Mouse (Mus musculus): ENCODE data around the gene Trp53. TPM values are rescaled to one million over a fixed set of nuclear protein-coding genes. Genes with fewer than 3 reads are reported as not detected.

Gene Trp53
- polyA plus RNA-seq (2017; shearing (Covaris generic)), result 242 TPM

DNA sequence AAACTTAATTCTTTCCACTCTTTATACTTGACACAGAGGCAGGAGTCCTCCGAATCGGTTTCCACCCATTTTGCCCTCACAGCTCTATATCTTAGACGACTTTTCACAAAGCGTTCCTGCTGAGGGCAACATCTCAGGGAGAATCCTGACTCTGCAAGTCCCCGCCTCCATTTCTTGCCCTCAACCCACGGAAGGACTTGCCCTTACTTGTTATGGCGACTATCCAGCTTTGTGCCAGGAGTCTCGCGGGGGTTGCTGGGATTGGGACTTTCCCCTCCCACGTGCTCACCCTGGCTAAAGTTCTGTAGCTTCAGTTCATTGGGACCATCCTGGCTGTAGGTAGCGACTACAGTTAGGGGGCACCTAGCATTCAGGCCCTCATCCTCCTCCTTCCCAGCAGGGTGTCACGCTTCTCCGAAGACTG is at the start of gene Trp53, which contains the start of gene Wrap53:
Gene Trp53, plus strand, starts transcription at position 269 of the 424 bp plus-strand sequence.
Gene Wrap53, minus strand, starts transcription at position 165 of the 424 bp plus-strand sequence.

GRCm38 (mm10) chr11:69549060-69549656 is 31.0 kb upstream of the Trp53 start, which contains the start of gene Dnah2:
TSS of gene Dnah2 (minus strand) at chr11:69549110.

GRCm38 (mm10) chr11:69559851-69560765 is 20.1 kb upstream of the Trp53 start, which contains the start of gene Efnb3:
TSS of gene Efnb3 (minus strand) at chr11:69560205.

DNA sequence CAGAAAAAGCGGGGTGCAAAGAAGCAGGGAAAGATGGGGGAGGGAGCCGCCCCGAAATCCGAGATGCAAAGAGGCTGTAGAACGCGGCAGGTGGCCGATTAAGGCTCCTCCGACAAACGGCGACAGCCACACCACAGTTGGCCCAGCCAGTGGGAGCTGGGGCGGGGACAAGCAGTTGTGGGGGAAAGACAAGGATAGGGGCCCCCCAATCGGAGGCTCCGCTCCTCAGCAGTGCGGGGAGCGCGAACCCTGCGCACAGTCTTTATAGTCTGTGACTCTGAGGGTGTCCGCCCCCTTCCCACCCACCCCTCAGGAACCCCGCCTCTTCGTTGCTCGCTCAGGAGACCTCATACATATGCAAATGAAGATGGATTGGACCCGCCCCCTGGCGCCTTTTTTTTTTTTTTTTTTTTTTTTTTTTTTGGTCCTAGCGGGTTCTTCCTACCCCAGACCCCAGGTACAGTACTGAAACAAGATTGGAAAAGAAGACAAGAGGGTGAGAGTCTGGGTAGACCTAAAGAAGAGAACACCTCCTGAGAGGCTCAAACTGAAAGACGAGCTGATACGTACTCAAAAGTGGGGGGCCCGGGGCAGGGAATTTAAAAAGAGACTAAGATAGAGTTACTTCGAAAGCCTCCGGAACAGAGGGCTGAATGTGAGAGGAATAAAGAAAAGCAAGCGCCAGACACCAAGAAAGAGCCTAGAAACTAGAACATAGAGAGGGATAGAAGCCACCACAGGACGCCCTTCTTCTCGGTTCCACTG is 25.7 kb downstream of the Trp53 start, which contains the start of gene Atp1b2:
Gene Atp1b2, minus strand, starts transcription at position 217 of the 765 bp plus-strand sequence.

GRCm38 (mm10) chr11:69617805-69618204 is 37.6 kb downstream of the Trp53 start, which contains the start of gene Shbg:
TSS of gene Shbg (minus strand) at chr11:69617905.

GRCm38 (mm10) chr11:69621571-69622268 is 41.6 kb downstream of the Trp53 start, which contains the start of gene Sat2:
TSS of gene Sat2 (plus strand) at chr11:69622024.

DNA sequence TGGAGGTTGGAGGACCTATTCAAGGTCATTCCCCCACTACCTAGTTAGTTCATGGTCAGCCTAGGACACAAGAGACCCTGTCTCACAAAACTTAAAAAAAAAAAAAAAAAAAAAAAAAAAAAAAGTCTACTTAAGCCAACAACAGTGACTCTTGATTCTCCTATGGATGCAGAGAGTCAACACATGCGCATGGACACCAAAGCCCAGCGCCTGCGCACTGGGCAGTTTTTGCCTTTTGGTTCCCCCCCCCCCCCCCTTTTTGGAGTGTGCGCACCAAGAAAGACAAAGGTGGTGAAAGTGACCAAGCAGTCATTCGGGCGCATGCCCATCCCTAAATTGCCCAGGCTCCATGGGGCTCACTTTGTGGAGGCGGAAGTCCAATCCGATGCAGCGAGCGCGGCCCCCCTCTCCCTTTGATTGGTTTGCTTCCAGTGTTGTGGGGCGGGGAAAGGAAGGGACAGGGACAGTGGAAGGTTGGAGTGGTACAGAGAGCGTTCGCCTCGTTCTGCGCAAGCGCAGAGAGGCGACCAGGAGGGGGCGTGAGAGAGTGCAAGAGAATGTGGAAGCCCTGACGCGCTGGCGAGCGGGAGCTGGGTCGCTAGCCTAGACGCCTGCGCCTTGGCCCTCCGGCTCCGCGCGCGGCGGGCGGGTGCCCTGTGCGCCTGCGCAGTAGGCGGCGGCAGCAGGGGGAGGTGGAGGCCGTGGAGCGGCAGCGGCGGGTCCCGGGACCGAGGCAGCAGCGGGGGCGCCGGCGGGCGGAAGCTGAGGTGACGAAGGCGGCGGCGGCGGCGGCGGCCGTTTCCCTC is 52.3 kb downstream of the Trp53 start, which contains the start of gene Fxr2:
Gene Fxr2, plus strand, starts transcription at position 707 of the 806 bp plus-strand sequence.

Other genes with a start within 250 kb of the Trp53 start
- gene Rnf227, start 239.9 kb upstream of the Trp53 start, polyA plus RNA-seq (2017; shearing (Covaris generic)), result 5.1 TPM
- 111 TPM for gene Chd3, start 211.0 kb upstream of the Trp53 start, polyA plus RNA-seq (2017; shearing (Covaris generic))
- 125 TPM for gene Naa38, start 184.9 kb upstream of the Trp53 start, polyA plus RNA-seq (2017; shearing (Covaris generic))
- 37.6 TPM for gene Cyb5d1, start 184.7 kb upstream of the Trp53 start, polyA plus RNA-seq (2017; shearing (Covaris generic))
- 0.63 TPM for gene Tmem88, start 182.1 kb upstream of the Trp53 start, polyA plus RNA-seq (2017; shearing (Covaris generic))
- 4.5 TPM for gene Kdm6b, start 166.7 kb upstream of the Trp53 start, polyA plus RNA-seq (2017; shearing (Covaris generic))
- gene Dnah2, start 31.2 kb upstream of the Trp53 start, polyA plus RNA-seq (2017; shearing (Covaris generic)), result not detected
- 0.27 TPM for gene Efnb3, start 20.2 kb upstream of the Trp53 start, polyA plus RNA-seq (2017; shearing (Covaris generic))
- 32.4 TPM for gene Wrap53, start 104 bp upstream of the Trp53 start, polyA plus RNA-seq (2017; shearing (Covaris generic))
- 0.20 TPM for gene Atp1b2, start 25.6 kb downstream of the Trp53 start, polyA plus RNA-seq (2017; shearing (Covaris generic))
- gene Shbg, start 37.5 kb downstream of the Trp53 start, polyA plus RNA-seq (2017; shearing (Covaris generic)), result not detected
- gene Sat2, start 41.7 kb downstream of the Trp53 start, polyA plus RNA-seq (2017; shearing (Covaris generic)), result not detected
- 11.9 TPM for gene Fxr2, start 52.6 kb downstream of the Trp53 start, polyA plus RNA-seq (2017; shearing (Covaris generic))
- gene Sox15, start 75.0 kb downstream of the Trp53 start, polyA plus RNA-seq (2017; shearing (Covaris generic)), result not detected
- 56.1 TPM for gene Mpdu1, start 82.3 kb downstream of the Trp53 start, polyA plus RNA-seq (2017; shearing (Covaris generic))
- 10.3 TPM for gene Cd68, start 85.8 kb downstream of the Trp53 start, polyA plus RNA-seq (2017; shearing (Covaris generic))
- gene Eif4a1, start 92.1 kb downstream of the Trp53 start, polyA plus RNA-seq (2017; shearing (Covaris generic)), result 508 TPM
- gene Senp3, start 101.7 kb downstream of the Trp53 start, polyA plus RNA-seq (2017; shearing (Covaris generic)), result 39.6 TPM
- gene Tnfsf13, start 105.4 kb downstream of the Trp53 start, polyA plus RNA-seq (2017; shearing (Covaris generic)), result 0.29 TPM
- gene Tnfsf12, start 115.5 kb downstream of the Trp53 start, polyA plus RNA-seq (2017; shearing (Covaris generic)), result not detected
- not detected for gene Tnfsfm13, start 115.7 kb downstream of the Trp53 start, polyA plus RNA-seq (2017; shearing (Covaris generic))
- gene Polr2a, start 178.3 kb downstream of the Trp53 start, polyA plus RNA-seq (2017; shearing (Covaris generic)), result 58.0 TPM
- gene Slc35g3, start 181.6 kb downstream of the Trp53 start, polyA plus RNA-seq (2017; shearing (Covaris generic)), result not detected
- 5.8 TPM for gene Zbtb4, start 185.6 kb downstream of the Trp53 start, polyA plus RNA-seq (2017; shearing (Covaris generic))
- 6.2 TPM for gene Chrnb1, start 215.6 kb downstream of the Trp53 start, polyA plus RNA-seq (2017; shearing (Covaris generic))
- not detected for gene Fgf11, start 221.5 kb downstream of the Trp53 start, polyA plus RNA-seq (2017; shearing (Covaris generic))
- gene Tmem102, start 225.3 kb downstream of the Trp53 start, polyA plus RNA-seq (2017; shearing (Covaris generic)), result not detected
- not detected for gene Gm39566, start 234.9 kb downstream of the Trp53 start, polyA plus RNA-seq (2017; shearing (Covaris generic))
- not detected for gene Spem2, start 238.1 kb downstream of the Trp53 start, polyA plus RNA-seq (2017; shearing (Covaris generic))
- gene Spem1, start 241.8 kb downstream of the Trp53 start, polyA plus RNA-seq (2017; shearing (Covaris generic)), result not detected